Mouse (Mus musculus) CH12F3 (cell line): ENCODE data around the gene Gpr149.

Experiments
- in situ Hi-C: fragments of 300-500 bp; cut with MboI; formaldehyde crosslinking; loops from 2 replicates; pipeline ENCODE4 v1.14.3; 2020; ENCODE audit warnings: low sequenced_read_pairs

Gene Gpr149

GRCm38 (mm10) chr3:62604973-62605372 lies at the start of gene Gpr149:
TSS of gene Gpr149 (minus strand) at chr3:62605140.
- in situ Hi-C loops = no loop called here

GRCm38 (mm10) chr3:62650551-62650950 lies 45.6 kb upstream of the Gpr149 start:
- in situ Hi-C loops = no loop called here

DNA sequence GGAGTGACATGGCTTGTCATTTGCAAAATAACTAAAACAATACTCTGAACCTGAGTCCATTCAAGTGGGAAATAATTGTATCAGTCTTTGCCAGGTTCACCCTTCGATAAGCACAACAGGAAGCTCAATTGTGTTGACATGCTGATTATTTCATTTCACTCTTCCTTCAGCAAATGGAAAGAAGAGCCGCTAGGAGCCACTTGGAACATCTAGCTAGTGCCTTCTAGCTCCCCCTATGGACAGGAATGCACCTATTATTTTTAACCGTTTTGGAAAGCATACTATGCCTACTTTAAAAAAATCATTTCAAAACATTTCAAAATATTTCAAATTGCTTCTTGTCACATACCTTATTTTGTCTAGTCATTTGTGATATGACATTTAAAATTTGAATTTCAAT lies 5.9 kb upstream of the Gpr149 start:
- in situ Hi-C loops = no loop called here

DNA sequence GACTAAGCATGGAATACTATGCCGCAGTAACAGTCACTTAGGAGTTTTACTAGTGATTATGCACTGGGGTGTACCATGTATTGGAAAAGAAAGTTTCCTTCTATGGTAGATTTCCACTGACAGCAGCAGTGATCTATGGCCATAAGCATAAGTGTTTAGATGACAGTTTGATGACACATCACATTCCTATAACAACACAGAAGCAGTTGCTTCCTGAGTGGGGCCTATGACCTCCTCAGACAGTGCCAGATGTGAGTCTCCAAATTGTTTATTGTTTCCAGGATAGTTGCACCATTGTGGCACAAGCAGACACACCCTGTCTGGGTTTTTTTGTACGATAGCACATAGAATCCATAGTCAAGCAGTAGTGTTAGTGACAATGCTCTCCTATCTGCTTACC lies 991 bp upstream of the Gpr149 start:
- in situ Hi-C loops = no loop called here

DNA sequence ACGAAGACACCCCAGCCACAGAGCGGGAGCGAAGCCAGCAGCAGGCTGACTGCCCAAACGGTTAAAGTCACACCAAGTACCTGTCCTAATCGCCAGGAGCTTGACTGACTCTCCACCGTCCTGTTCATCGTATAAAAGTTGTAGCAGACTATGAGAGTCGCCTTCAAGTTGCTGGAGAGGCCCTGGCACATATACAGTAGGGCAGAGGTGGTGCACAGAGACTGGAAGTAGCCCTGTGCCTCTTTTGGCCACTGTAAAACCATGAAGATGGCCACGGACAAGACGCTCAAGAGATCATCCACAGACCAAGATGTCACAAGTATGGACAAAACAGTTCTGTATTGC lies 921 bp downstream of the Gpr149 start:
- in situ Hi-C loops = no loop called here

DNA sequence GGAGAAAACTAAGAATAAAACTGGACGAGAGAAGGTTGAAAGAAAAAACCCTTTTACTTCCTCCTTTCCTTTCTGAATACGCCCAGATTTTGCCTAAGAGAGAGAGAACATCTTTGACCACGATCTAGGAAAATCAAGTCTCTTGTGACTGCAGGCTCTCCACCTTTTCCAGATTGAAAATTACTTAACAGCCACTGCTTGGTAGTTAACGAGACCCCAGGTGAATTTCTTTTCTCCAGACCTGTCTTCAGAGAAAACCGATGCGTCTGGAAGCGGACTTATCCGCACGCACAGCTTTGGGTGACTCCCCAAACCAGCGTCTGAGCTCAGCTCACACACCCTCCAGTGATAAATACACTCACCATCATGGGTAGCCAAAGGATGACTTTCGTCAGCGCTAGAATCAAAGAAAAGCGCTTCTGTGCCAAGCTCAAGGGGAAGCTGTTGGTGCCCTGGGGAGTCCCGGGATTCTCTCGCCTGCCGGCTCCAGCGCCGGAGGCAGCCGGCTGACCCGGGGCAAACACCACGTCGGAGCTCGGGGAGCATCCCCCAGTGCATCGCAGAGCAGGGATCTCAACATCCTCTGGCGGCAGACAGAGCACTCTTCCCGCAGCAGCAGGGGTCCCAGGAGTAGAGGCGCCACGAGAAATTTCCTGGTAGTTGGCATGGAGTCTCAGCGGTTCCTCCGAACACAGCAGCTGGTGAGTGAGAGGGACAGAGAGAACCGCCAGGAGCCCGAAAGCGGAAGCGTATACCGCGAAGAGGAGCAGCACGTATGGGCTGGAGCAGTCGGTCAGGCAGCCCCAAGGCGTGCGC lies 1.5 kb downstream of the Gpr149 start:
- in situ Hi-C loops = no loop called here

DNA sequence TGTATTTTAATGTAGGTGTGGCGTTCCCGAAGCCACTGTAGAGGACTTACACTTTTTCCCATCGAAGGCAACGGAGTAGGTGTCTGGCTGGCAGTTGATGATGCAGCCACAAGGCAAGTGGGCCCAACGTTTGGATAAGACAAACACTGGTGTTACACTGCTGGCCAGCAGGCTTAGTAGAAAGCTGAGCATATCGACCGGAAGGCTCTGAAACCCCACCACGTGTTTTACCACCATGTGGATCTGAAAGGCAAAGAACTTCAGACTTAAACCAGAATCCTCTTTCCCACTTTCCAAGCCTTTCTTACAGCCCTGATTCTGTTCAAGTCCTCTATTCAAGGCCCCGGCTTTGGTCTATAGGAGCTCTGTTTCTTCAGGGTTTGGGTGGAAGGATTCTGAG lies 2.5 kb downstream of the Gpr149 start:
- in situ Hi-C loops = no loop called here

- in situ Hi-C loops = no loop called here
Observed at GRCm38 (mm10) chr3:62594842-62595241, 10.1 kb downstream of the Gpr149 start.

- in situ Hi-C loops = no loop called here
Observed at GRCm38 (mm10) chr3:62585072-62585471, 19.9 kb downstream of the Gpr149 start.

DNA sequence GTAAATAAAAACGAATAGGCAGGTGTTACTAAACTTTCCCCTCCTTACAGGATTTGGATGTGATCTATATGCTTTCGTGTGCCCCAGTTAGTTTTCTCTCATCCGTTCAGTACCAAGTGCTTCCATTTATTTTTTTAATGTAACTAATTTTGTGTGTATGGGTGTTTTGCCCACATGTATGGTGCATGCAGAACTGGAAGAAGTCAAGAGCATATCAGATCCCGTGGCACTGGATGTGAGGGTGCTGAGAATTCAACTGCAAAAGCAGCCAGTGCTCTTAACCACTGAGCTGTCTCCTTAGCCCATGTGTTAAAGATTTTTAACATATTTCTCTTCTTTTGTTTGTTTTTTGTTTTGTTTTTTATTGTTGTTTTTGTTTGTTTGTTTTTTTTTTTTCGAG lies 77.3 kb downstream of the Gpr149 start:
- in situ Hi-C loops = no loop called here

GRCm38 (mm10) chr3:62527160-62527559 lies 77.8 kb downstream of the Gpr149 start:
- in situ Hi-C loops = no loop called here

DNA sequence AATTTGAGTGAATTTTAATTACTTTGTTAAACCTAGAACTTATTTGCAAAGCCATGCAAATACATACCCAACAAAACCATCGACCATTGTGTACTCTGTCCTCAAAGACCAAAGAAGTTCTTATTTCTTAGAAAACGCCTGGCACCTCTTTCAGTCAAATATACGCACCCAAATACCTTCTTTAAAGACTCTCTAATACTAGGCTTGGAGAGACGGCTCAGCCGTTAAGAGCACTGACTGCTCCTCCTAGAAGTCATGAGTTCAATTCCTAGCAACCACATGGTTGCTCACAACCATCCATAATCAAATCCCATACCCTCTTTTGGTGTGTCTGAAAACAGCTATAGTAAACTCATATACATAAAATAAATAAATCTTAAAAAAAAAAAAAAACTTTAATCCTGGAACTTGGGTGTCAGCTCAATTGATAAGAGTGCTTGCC lies 97.7 kb downstream of the Gpr149 start:
- in situ Hi-C loops = no loop called here

GRCm38 (mm10) chr3:62506488-62507205 lies 98.3 kb downstream of the Gpr149 start, which contains the start of gene Dhx36:
TSS of gene Dhx36 (minus strand) at chr3:62507004.
- in situ Hi-C loops = no loop called here

DNA sequence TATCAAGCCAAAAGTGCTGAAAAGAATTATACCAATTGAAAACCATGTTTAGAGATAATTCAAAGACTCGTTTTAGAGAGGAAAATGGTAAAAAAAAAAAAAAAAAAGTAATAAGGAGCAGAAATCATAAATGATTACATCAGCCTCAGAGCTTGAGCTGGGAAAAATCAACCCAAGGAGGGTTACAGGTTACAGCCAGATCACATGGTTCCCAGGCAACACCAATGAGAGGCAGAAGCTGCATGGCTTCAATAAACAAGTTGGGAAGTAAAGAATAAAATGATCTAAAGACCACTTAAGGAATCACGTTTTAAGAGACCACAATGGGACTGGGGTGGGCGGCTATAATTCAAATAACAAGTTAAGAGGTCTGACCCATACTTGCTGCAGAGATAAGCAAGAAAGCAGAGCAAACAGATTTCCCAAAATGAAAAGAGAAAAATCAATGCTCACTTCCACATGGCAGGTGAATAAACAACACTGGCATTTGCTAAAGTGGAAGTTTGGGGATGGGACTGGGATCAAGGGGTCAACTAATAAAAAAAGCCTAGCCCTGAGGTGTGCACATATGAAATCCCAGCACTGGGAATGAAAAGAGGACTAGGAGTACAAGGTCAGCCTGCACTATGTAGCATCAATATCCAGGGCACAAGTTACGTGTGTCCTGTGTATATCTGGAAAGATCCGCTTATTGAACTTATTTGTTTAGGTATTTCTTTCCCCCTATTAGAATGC lies 99.6 kb downstream of the Gpr149 start:
- in situ Hi-C loops = no loop called here

DNA sequence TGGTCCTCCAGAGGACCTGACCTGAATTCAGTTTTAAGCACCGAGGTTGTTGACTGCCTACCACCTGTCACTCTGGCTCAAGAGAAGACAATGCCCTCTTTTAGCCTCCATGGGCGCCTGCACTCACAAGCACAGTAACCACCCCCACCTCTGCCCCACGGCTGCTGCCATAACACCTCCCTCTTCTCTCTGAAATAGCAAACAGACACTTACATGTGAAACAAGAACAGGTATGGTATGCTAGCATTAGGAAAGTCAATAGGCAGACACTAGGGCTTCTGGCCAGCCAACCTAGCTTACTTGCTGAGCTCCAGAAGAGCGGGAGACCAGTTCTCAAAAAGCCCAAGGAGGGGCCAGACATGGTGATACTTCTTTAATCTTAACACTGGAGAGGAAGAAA lies 105.6 kb downstream of the Gpr149 start:
- in situ Hi-C loops = loop anchor here (25.0 kb wide), 1 partner anchor 1488 kb away; the partner anchor contains the start of gene Gmps

DNA sequence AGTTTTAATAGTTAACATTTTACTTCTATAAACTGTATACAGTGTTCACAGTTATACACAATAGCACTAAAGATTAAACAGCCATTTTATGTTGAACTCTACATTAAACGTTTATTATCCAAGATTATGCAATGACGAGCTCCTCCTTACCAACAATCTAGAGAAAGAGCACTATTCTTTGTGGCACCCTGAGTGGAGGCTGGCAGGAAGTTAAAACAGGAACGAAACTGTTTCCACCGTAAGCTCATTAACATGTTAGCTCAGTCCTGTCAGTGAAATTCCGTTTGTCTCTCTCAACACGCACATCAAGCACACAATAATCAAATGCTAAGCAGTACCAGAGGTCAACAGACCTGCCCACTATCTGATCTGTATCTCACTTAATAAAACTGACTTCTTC lies 112.4 kb downstream of the Gpr149 start:
- in situ Hi-C loops = loop anchor here (25.0 kb wide), 1 partner anchor 1495 kb away; the partner anchor contains the start of gene Gmps

GRCm38 (mm10) chr3:62484340-62484739 lies 120.6 kb downstream of the Gpr149 start:
- in situ Hi-C loops = loop anchor here (25.0 kb wide), 1 partner anchor 1503 kb away; the partner anchor contains the start of gene Gmps
